Mouse (Mus musculus): Measurements from ENCODE around the gene Tbc1d7. TPM values are rescaled to one million over a fixed set of nuclear protein-coding genes. Genes with fewer than 3 reads are reported as not detected.

Gene Tbc1d7
- total RNA-seq, 2 experiments from 2014 or later = 27.0 to 29.9 TPM

GRCm38 (mm10) chr13:43146515-43147258 lies 24.6 kb downstream of the Tbc1d7 start:
- DNase-seq (ENCODE audit: low spot score in 2 of 2) = no peak

- DNase-seq (ENCODE audit: low spot score in 2 of 2) = no peak
These were observed 26.4 kb downstream of the Tbc1d7 start for GRCm38 (mm10) chr13:43144720-43145418.

- DNase-seq (ENCODE audit: low spot score in 2 of 2) = no peak
These were observed 36.8 kb downstream of the Tbc1d7 start for GRCm38 (mm10) chr13:43134468-43134867.

- DNase-seq (ENCODE audit: low spot score in 2 of 2) = no peak
These were observed 37.9 kb downstream of the Tbc1d7 start for GRCm38 (mm10) chr13:43133400-43133799.

GRCm38 (mm10) chr13:43132859-43133258 lies 38.4 kb downstream of the Tbc1d7 start:
- no peak for DNase-seq (ENCODE audit: low spot score in 2 of 2)

- DNase-seq (ENCODE audit: low spot score in 2 of 2) = no peak
These were observed 39.5 kb downstream of the Tbc1d7 start for GRCm38 (mm10) chr13:43131741-43132191.

- no peak for DNase-seq (ENCODE audit: low spot score in 2 of 2)
These were observed 41.1 kb downstream of the Tbc1d7 start for GRCm38 (mm10) chr13:43130161-43130560.

GRCm38 (mm10) chr13:43124683-43125074 lies 46.6 kb downstream of the Tbc1d7 start:
- no peak for DNase-seq (ENCODE audit: low spot score in 2 of 2)

- DNase-seq (ENCODE audit: low spot score in 2 of 2) = no peak
These were observed 47.2 kb downstream of the Tbc1d7 start for GRCm38 (mm10) chr13:43123895-43124682.

- no peak for DNase-seq (ENCODE audit: low spot score in 2 of 2)
These were observed 48.8 kb downstream of the Tbc1d7 start for GRCm38 (mm10) chr13:43122306-43123070.

- no peak for DNase-seq (ENCODE audit: low spot score in 2 of 2)
These were observed 58.2 kb downstream of the Tbc1d7 start for GRCm38 (mm10) chr13:43113141-43113540.

GRCm38 (mm10) chr13:43112707-43113106 lies 58.6 kb downstream of the Tbc1d7 start:
- no peak for DNase-seq (ENCODE audit: low spot score in 2 of 2)

GRCm38 (mm10) chr13:43112280-43112679 lies 59.0 kb downstream of the Tbc1d7 start:
- no peak for DNase-seq (ENCODE audit: low spot score in 2 of 2)

- DNase-seq (ENCODE audit: low spot score in 2 of 2) = no peak
These were observed 66.8 kb downstream of the Tbc1d7 start for GRCm38 (mm10) chr13:43104496-43104895.

GRCm38 (mm10) chr13:43102943-43103342 lies 68.4 kb downstream of the Tbc1d7 start:
- no peak for DNase-seq (ENCODE audit: low spot score in 2 of 2)

Other genes starting within 250 kb of the Tbc1d7 start
- 10 to 100 TPM; 10.3 to 10.4 TPM for gene Gfod1, start 132.7 kb upstream of the Tbc1d7 start, total RNA-seq (2021)
- gene Sirt5, start 194.0 kb upstream of the Tbc1d7 start, total RNA-seq (2021) = 10 to 100 TPM; 27.9 to 29.1 TPM
- 100 to 1,000 TPM; 140 to 158 TPM for gene Nol7, start 226.9 kb upstream of the Tbc1d7 start, total RNA-seq (2021)

Measured in adrenal gland, postnatal 4 days (tissue).